Mouse (Mus musculus): ENCODE data around the gene Ces2c. TPM values are rescaled to one million over a fixed set of nuclear protein-coding genes. Genes with fewer than 3 reads are reported as not detected.

Gene Ces2c
- not detected for polyA plus RNA-seq (2014; fragmentation: Illumina TruSeq; extraction: RNeasy Lipid Tissue Mini Kit (QIAGEN cat#74804); ENCODE audit: low read depth, low replicate concordance)

GRCm38 (mm10) chr8:104846831-104847230 lies at the start of gene Ces2c:
Gene Ces2c, plus strand, starts transcription at chr8:104847068.

GRCm38 (mm10) chr8:104831440-104831839 lies 15.4 kb upstream of the Ces2c start, which contains the start of gene Ces2b:
Gene Ces2b, plus strand, starts transcription at chr8:104831572.

Other genes starting within 250 kb of the Ces2c start
- 4.3 TPM for gene Cdh16, start 222.7 kb upstream of the Ces2c start, polyA plus RNA-seq (2014; fragmentation: Illumina TruSeq; extraction: RNeasy Lipid Tissue Mini Kit (QIAGEN cat#74804); ENCODE audit: low read depth, low replicate concordance)
- 272 TPM for gene Rrad, start 215.7 kb upstream of the Ces2c start, polyA plus RNA-seq (2014; fragmentation: Illumina TruSeq; extraction: RNeasy Lipid Tissue Mini Kit (QIAGEN cat#74804); ENCODE audit: low read depth, low replicate concordance)
- 58.7 TPM for gene Ciao2b, start 205.1 kb upstream of the Ces2c start, polyA plus RNA-seq (2014; fragmentation: Illumina TruSeq; extraction: RNeasy Lipid Tissue Mini Kit (QIAGEN cat#74804); ENCODE audit: low read depth, low replicate concordance)
- 0.24 TPM for gene Ces2a, start 113.1 kb upstream of the Ces2c start, polyA plus RNA-seq (2014; fragmentation: Illumina TruSeq; extraction: RNeasy Lipid Tissue Mini Kit (QIAGEN cat#74804); ENCODE audit: low read depth, low replicate concordance)
- gene Ces2b, start 15.5 kb upstream of the Ces2c start, polyA plus RNA-seq (2014; fragmentation: Illumina TruSeq; extraction: RNeasy Lipid Tissue Mini Kit (QIAGEN cat#74804); ENCODE audit: low read depth, low replicate concordance), result not detected
- gene Ces2e, start 79.2 kb downstream of the Ces2c start, polyA plus RNA-seq (2014; fragmentation: Illumina TruSeq; extraction: RNeasy Lipid Tissue Mini Kit (QIAGEN cat#74804); ENCODE audit: low read depth, low replicate concordance), result 2.0 TPM
- not detected for gene Ces2f, start 100.3 kb downstream of the Ces2c start, polyA plus RNA-seq (2014; fragmentation: Illumina TruSeq; extraction: RNeasy Lipid Tissue Mini Kit (QIAGEN cat#74804); ENCODE audit: low read depth, low replicate concordance)
- 2.8 TPM for gene Ces2g, start 114.7 kb downstream of the Ces2c start, polyA plus RNA-seq (2014; fragmentation: Illumina TruSeq; extraction: RNeasy Lipid Tissue Mini Kit (QIAGEN cat#74804); ENCODE audit: low read depth, low replicate concordance)
- not detected for gene Ces2h, start 153.8 kb downstream of the Ces2c start, polyA plus RNA-seq (2014; fragmentation: Illumina TruSeq; extraction: RNeasy Lipid Tissue Mini Kit (QIAGEN cat#74804); ENCODE audit: low read depth, low replicate concordance)
- 0.42 TPM for gene Ces3a, start 201.5 kb downstream of the Ces2c start, polyA plus RNA-seq (2014; fragmentation: Illumina TruSeq; extraction: RNeasy Lipid Tissue Mini Kit (QIAGEN cat#74804); ENCODE audit: low read depth, low replicate concordance)
- 0.58 TPM for gene Ces3b, start 236.7 kb downstream of the Ces2c start, polyA plus RNA-seq (2014; fragmentation: Illumina TruSeq; extraction: RNeasy Lipid Tissue Mini Kit (QIAGEN cat#74804); ENCODE audit: low read depth, low replicate concordance)

All from heart, adult 10 weeks (tissue).